29 mouse cellular contexts compared by ENCODE assay signal in the genomic region with DNA sequence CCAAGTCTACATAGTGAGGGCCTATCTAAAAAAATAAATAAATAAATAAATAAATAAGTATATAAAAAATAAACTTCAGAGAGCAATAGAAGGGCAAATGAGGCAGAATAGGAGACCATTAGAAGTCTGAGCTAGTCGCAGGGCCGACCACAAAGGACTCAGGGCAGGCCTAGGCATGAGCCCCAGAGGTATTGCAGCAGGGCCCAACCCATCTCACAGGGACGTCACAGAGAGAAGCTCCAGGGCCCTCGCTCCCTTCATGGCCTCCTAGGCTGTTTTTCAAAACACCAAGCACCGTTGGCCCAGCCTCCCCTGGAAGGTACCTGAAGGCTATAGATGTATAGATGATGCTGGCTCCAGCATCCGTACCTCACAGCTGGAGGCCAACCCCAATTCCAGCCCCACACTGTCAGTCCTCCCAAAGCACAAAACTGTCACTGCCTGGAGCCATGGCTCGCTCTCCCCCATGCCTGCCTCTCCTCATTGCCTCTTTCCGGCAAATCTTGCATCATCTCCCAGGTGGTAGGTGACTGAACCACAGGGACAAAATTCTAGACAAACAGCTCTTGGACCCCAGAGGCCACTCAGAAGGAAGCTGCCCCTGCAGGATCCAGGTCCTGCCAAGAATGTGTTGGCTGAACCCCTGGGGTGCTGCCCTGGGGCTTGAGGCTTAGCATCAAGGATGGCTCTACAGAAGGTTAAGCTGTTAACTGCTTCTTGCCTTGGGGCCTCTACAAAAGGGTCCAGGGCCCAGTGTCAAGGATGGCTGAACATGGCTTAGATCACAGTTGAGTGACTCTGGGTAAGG. TPM values are rescaled to one million over a fixed set of nuclear protein-coding genes. Genes with fewer than 3 reads are reported as not detected.
DNase-seq lines count a peak whose midpoint lies in the region; ATAC-seq and TF ChIP-seq lines count a peak whose summit lies in the region.
"Had no signal": no experiment of that assay in that cellular context is flagged by ENCODE, and none has a peak within 500 bp of the region (broad histone marks: within the 10 kb centered on the region; RNA-seq: fewer than 3 reads in every experiment).

No protein-coding gene starts in this region.

- no peaks in the 10 kb centered on the region for H3K9me3 ChIP-seq in kidney, embryonic 14.5 days (ENCODE audit: control insufficient read depth, low read length)
- H3K9me3 ChIP-seq in ES-Bruce4 (replicated peaks; ENCODE audit: control insufficient read depth, insufficient read depth, low read length, poor library complexity, severe bottlenecking), result no peaks in the 10 kb centered on the region
- H3K9me3 ChIP-seq: embryonic facial prominence, embryonic 13.5 days; forebrain, embryonic 13.5 days; G1E; limb, embryonic 15.5 days; megakaryocyte, embryonic 14.5 days; neural tube, embryonic 12.5 days had no signal

- H3K36me3 ChIP-seq in kidney, embryonic 14.5 days (ENCODE audit: control insufficient read depth, insufficient read depth, low read length), result no peaks in the 10 kb centered on the region
- H3K36me3 ChIP-seq in ES-Bruce4 (ENCODE audit: control insufficient read depth, insufficient read depth, low read length, poor library complexity, severe bottlenecking) (no peaks in the 10 kb centered on the region), myocyte (ENCODE audit: control insufficient read depth, insufficient read depth) (no peaks in the 10 kb centered on the region)
- no peaks in the 10 kb centered on the region for H3K36me3 ChIP-seq in thymus, adult 2 months (ENCODE audit: control insufficient read depth, insufficient read depth, low read length)
- H3K36me3 ChIP-seq: embryonic facial prominence, embryonic 13.5 days; G1E; limb, embryonic 15.5 days; neural tube, embryonic 12.5 days had no signal

- TF ChIP-seq EP300 in ES-Bruce4 (IDR thresholded peaks at IDR 0.05; ENCODE audit: insufficient read depth, low read depth, low read length), result 0 out of 2 replicates have a peak, but pooled peaks have one; percentile 8

- no peak overlapping the region for H3ac ChIP-seq in myocyte (ENCODE audit: control insufficient read depth, insufficient read length)

- TF ChIP-seq POLR2A in ES-Bruce4 (IDR thresholded peaks at IDR 0.05; ENCODE audit: insufficient read depth, low read length), result no peak
- TF ChIP-seq POLR2A in myocyte (IDR thresholded peaks at IDR 0.05; ENCODE audit: insufficient read length, low read depth), result no peak
- TF ChIP-seq POLR2A in thymus, adult 2 months (IDR thresholded peaks at IDR 0.05; ENCODE audit: control insufficient read depth, extremely low read depth, insufficient read depth, low read length, poor library complexity), result no peak

- 0 out of 2 replicates have a peak, but pooled peaks cover 2% of the 10 kb centered on the region for H3K27me3 ChIP-seq in kidney, embryonic 14.5 days (ENCODE audit: control insufficient read depth, insufficient read depth, low read length)
- no peaks in the 10 kb centered on the region for H3K27me3 ChIP-seq in ES-Bruce4 (ENCODE audit: control insufficient read depth, insufficient read depth, low read length, poor library complexity, severe bottlenecking)
- peaks cover 2% of the 10 kb centered on the region for H3K27me3 ChIP-seq in myocyte (ENCODE audit: control insufficient read depth, insufficient read depth, insufficient read length)
- no peaks in the 10 kb centered on the region for H3K27me3 ChIP-seq in thymus, adult 2 months (ENCODE audit: control insufficient read depth, insufficient read depth, low read length)
- H3K27me3 ChIP-seq: embryonic facial prominence, embryonic 13.5 days; limb, embryonic 15.5 days; neural tube, embryonic 12.5 days had no signal

- no peak overlapping the region for H3K4me2 ChIP-seq in kidney, embryonic 14.5 days (replicated peaks; ENCODE audit: low read depth, low read length)
- H3K4me2 ChIP-seq in myocyte (ENCODE audit: low read depth), result no peak overlapping the region
- H3K4me2 ChIP-seq: embryonic facial prominence, embryonic 13.5 days; forebrain, embryonic 13.5 days; hindbrain, embryonic 14.5 days; limb, embryonic 15.5 days; lung, embryonic 14.5 days; neural tube, embryonic 12.5 days had no signal

- H3K4me1 ChIP-seq in kidney, embryonic 14.5 days (ENCODE audit: control insufficient read depth, insufficient read depth, low read length), result peaks cover 14% of the 10 kb centered on the region
- H3K4me1 ChIP-seq in ES-Bruce4 (ENCODE audit: control insufficient read depth, insufficient read depth, low read length), result peaks cover 3% of the 10 kb centered on the region
- H3K4me1 ChIP-seq in thymus, adult 2 months (replicated peaks; ENCODE audit: control insufficient read depth, insufficient read depth, low read length), result peaks cover 2% of the 10 kb centered on the region; the same call in 1 of the 2 replicates

- ATAC-seq in kidney, embryonic 14.5 days (ENCODE audit: low FRiP score, low TSS enrichment), result 0 out of 2 replicates have a peak, but pooled peaks have one; percentile 20
- ATAC-seq: activated CD4-positive, CD25-positive, alpha-beta regulatory T cell, adult 4 months; forebrain, embryonic 13.5 days; inflammation-experienced regulatory T-cells, adult 6 months had no signal

- no peak overlapping the region for H3K4me3 ChIP-seq in kidney, embryonic 14.5 days (ENCODE audit: low read length)
- no peak overlapping the region for H3K4me3 ChIP-seq in ES-Bruce4 (ENCODE audit: low read depth, low read length)
- no peak overlapping the region for H3K4me3 ChIP-seq in myocyte
- H3K4me3 ChIP-seq in thymus, adult 2 months (ENCODE audit: control insufficient read depth, insufficient read depth, low read length), result no peak overlapping the region
- H3K4me3 ChIP-seq: embryonic facial prominence, embryonic 13.5 days; forebrain, embryonic 13.5 days; left cerebral cortex, adult 2 months; limb, embryonic 15.5 days; megakaryocyte, embryonic 14.5 days; neural tube, embryonic 12.5 days had no signal

- no peak for DNase-seq in kidney, postnatal 14 days
- DNase-seq in urinary bladder, adult 18-20 months (ENCODE audit: low spot score in 2 of 2), result peak; percentile 37 to 48
- no peak for DNase-seq in urinary bladder, postnatal 4 days (ENCODE audit: low spot score in 2 of 2)
- DNase-seq in thymus, adult 2 months, result no peak
- DNase-seq: adrenal gland, adult 8-10 months; cerebellum, adult 18-20 months; cerebellum, postnatal 14 days; gastrocnemius, postnatal 10 days; kidney, adult 18-20 months; left cerebral cortex, postnatal 4 days; lung, embryonic 14.5 days; thymus, adult 18-20 months had no signal

- TF ChIP-seq CTCF in ES-Bruce4 (IDR thresholded peaks at IDR 0.05; ENCODE audit: low read depth, low read length), result no peak
- no peak for TF ChIP-seq CTCF in thymus, adult 2 months (IDR thresholded peaks at IDR 0.05; ENCODE audit: borderline replicate concordance, control insufficient read depth, extremely low read depth, insufficient read depth, low read length, poor library complexity)

- WGBS in kidney, embryonic 14.5 days, result 76% methylated on average over 8 of the region's 8 CpGs
- 90% methylated on average over 8 of the region's 8 CpGs for WGBS in thymus, adult 2 months

- no peak overlapping the region for H3K9ac ChIP-seq in kidney, embryonic 14.5 days (ENCODE audit: low read depth, low read length)
- no peak overlapping the region; the same call in 1 of the 2 replicates for H3K9ac ChIP-seq in ES-Bruce4 (ENCODE audit: low read depth, poor library complexity, severe bottlenecking)
- H3K9ac ChIP-seq: embryonic facial prominence, embryonic 13.5 days; forebrain, embryonic 13.5 days; hindbrain, embryonic 14.5 days; limb, embryonic 15.5 days; liver, embryonic 14.5 days; lung, embryonic 14.5 days; neural tube, embryonic 12.5 days had no signal

- no peak overlapping the region for H3K27ac ChIP-seq in kidney, embryonic 14.5 days (ENCODE audit: low read depth, low read length)
- peak overlapping the region; percentile 18 for H3K27ac ChIP-seq in ES-Bruce4 (ENCODE audit: insufficient read depth, low read length)
- H3K27ac ChIP-seq in thymus, adult 2 months (ENCODE audit: control insufficient read depth, insufficient read depth, low read length), result no peak overlapping the region
- H3K27ac ChIP-seq: embryonic facial prominence, embryonic 13.5 days; forebrain, embryonic 13.5 days; hindbrain, embryonic 14.5 days; kidney, postnatal 0 days; limb, embryonic 15.5 days; liver, embryonic 14.5 days; neural tube, embryonic 12.5 days had no signal

- H3K79me2 ChIP-seq in myocyte (ENCODE audit: control insufficient read depth, insufficient read depth), result no peaks in the 10 kb centered on the region

TF ChIP-seq in myocyte, 11 proteins besides CTCF, POLR2A, EP300 and RAD21:
- TF ChIP-seq E2F4 (IDR thresholded peaks at IDR 0.05; ENCODE audit: insufficient read depth) (no peak), CEBPB (IDR thresholded peaks at IDR 0.05; ENCODE audit: insufficient read depth, poor library complexity, severe bottlenecking) (peak; percentile 79)

RNA-seq across cellular contexts. Expression of a gene that starts 8.2 kb away (rescaled TPM):
- polyA plus RNA-seq in kidney, embryonic 14.5 days (2014; fragmentation: Nextera tagmentation; extraction: Ambion mirVana), result 493 and 553 TPM in 2 replicates
- polyA plus RNA-seq in ES-Bruce4 (2011; ENCODE audit: insufficient read depth, insufficient read length, low read depth, missing spikeins) (534 and 541 TPM in 2 replicates), myocyte (2012; fragmentation: generic; extraction: Trizol) (265 TPM)
- polyA plus RNA-seq in thymus, adult 2 months (2012; rRNA removed), result 850 and 885 TPM in 2 replicates

RNA-seq across cellular contexts. Expression of a gene that starts 14.0 kb away (rescaled TPM):
- polyA plus RNA-seq in kidney, embryonic 14.5 days (2014; fragmentation: Nextera tagmentation; extraction: Ambion mirVana), result 0.44 and 0.57 TPM in 2 replicates
- 0.76 TPM in 1 of 2 replicates, not detected in the other for polyA plus RNA-seq in ES-Bruce4 (2011; ENCODE audit: insufficient read depth, insufficient read length, low read depth, missing spikeins)
- polyA plus RNA-seq in myocyte (2012; fragmentation: generic; extraction: Trizol), result not detected
- 0.62 and 2.1 TPM in 2 replicates for polyA plus RNA-seq in thymus, adult 2 months (2012; rRNA removed)
- polyA plus RNA-seq: activated CD4-positive, CD25-positive, alpha-beta regulatory T cell, adult 4 months; G1E; heart, embryonic 14.5 days; inflammation-experienced regulatory T-cells, adult 6 months; liver, embryonic 14.5 days; lung, embryonic 14.5 days; neural tube, embryonic 12.5 days; stomach, embryonic 14.5 days had no signal

Comparison
In these comparisons a context has a peak if more than half of its experiments do, and no peak if none do; other contexts are left out.
1. DNase-seq: peak in urinary bladder, adult 18-20 months (2 of 2); none in kidney, postnatal 14 days (single experiment), urinary bladder, postnatal 4 days (0 of 2) and thymus, adult 2 months (single experiment).